ENCODE assay signal across 27 mouse cellular contexts in the genomic region with DNA sequence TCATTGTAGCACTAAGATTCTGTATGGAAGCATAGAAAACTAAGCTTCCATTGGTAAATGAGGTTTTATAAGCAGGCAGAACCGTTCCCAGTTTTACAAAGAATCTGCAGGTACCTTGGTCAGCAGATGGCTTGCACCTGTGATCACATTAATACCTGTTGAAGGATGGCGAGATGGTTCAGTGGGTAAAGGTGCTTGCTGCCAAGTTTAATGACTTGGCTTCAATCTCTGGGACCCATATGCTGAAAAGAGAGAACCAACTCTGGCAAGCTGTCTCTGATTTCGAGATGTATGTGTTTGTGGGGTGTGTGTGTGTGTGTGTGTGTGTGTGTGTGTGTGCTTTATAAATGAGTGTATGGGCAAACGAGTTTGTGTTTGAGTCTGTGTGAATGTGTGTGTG. TPM values are rescaled to one million over a fixed set of nuclear protein-coding genes. Genes with fewer than 3 reads are reported as not detected.
"Had no signal": no experiment of that assay in that cellular context is flagged by ENCODE, and none has a peak within 500 bp of the region (broad histone marks: within the 10 kb centered on the region; RNA-seq: fewer than 3 reads in every experiment).

No protein-coding gene starts in this region.

- H3K9ac ChIP-seq: kidney, embryonic 15.5 days; liver, embryonic 13.5 days; midbrain, embryonic 13.5 days; neural tube, embryonic 12.5 days; neural tube, embryonic 15.5 days had no signal

- H3K27ac ChIP-seq: kidney, embryonic 15.5 days; left cerebral cortex, adult 2 months; liver, embryonic 13.5 days; midbrain, embryonic 13.5 days; neural tube, embryonic 12.5 days; neural tube, embryonic 15.5 days; stomach, postnatal 0 days had no signal

- H3K9me3 ChIP-seq: kidney, embryonic 15.5 days; liver, embryonic 13.5 days; midbrain, embryonic 13.5 days; neural tube, embryonic 12.5 days; neural tube, embryonic 15.5 days had no signal

- H3K4me1 ChIP-seq: kidney, embryonic 15.5 days; liver, embryonic 13.5 days; midbrain, embryonic 13.5 days; neural tube, embryonic 12.5 days; neural tube, embryonic 15.5 days had no signal

- H3K4me3 ChIP-seq: kidney, embryonic 15.5 days; left cerebral cortex, adult 2 months; liver, embryonic 13.5 days; midbrain, embryonic 13.5 days; neural tube, embryonic 12.5 days; neural tube, embryonic 15.5 days had no signal

- H3K4me2 ChIP-seq: kidney, embryonic 15.5 days; liver, embryonic 13.5 days; midbrain, embryonic 13.5 days; neural tube, embryonic 12.5 days; neural tube, embryonic 15.5 days had no signal

- H3K27me3 ChIP-seq: kidney, embryonic 15.5 days; liver, embryonic 13.5 days; midbrain, embryonic 13.5 days; neural tube, embryonic 12.5 days; neural tube, embryonic 15.5 days had no signal

- ATAC-seq: midbrain, embryonic 13.5 days had no signal

- H3K36me3 ChIP-seq: kidney, embryonic 15.5 days; liver, embryonic 13.5 days; midbrain, embryonic 13.5 days; neural tube, embryonic 12.5 days; neural tube, embryonic 15.5 days had no signal

- DNase-seq: kidney, postnatal 10 days; kidney, postnatal 36 days; layer of hippocampus, postnatal 36 days; liver, embryonic 13.5 days; lung, adult 2 months; lung, postnatal 14 days; lung, postnatal 4 days; right cerebral cortex, adult 18-20 months; right cerebral cortex, postnatal 14 days; right cerebral cortex, postnatal 4 days; thymus, adult 2 months; thymus, postnatal 14 days; thymus, postnatal 4 days had no signal

RNA-seq across cellular contexts. Expression of a gene that starts 27.3 kb away (rescaled TPM):
- total RNA-seq: liver, adult 2 months; megakaryocyte progenitor cell, adult 5-6 weeks; megakaryocyte-erythroid progenitor cell, adult 5-6 weeks had no signal
- polyA plus RNA-seq: kidney, embryonic 15.5 days; limb, embryonic 11.5 days; limb, embryonic 14.5 days; liver, adult 2 months; liver, embryonic 13.5 days; liver, embryonic 16.5 days; lung, adult 2 months; lung, embryonic 16.5 days; midbrain, embryonic 13.5 days; neural tube, embryonic 12.5 days; neural tube, embryonic 15.5 days; stomach, embryonic 14.5 days; stomach, postnatal 0 days; thymus, adult 2 months had no signal
